Mouse (Mus musculus): Measurements from ENCODE around the gene Plin5. TPM values are rescaled to one million over a fixed set of nuclear protein-coding genes. Genes with fewer than 3 reads are reported as not detected.

Plin5 gene
- total and polyA plus RNA-seq, 2 experiments from 2014 or later = 4.3 to 4.8 TPM

GRCm38 (mm10) chr17:56136558-56136957 lies 19.2 kb upstream of the Plin5 start:
- no peak for DNase-seq (ENCODE audit: low spot score)
- ATAC-seq (ENCODE audit: low FRiP score) = no peak
- Histone ChIP-seq H3K4me2 (ENCODE audit: low read depth, low read length, poor library complexity, severe bottlenecking) (no peak overlapping the region), H3K9ac (replicated peaks; ENCODE audit: low read length, poor library complexity, severe bottlenecking) (no peak overlapping the region), H3K9me3 (ENCODE audit: low read length) (no peaks in the 10 kb centered on the region), H3K4me3 (ENCODE audit: low read depth, low read length) (no peak overlapping the region), H3K27ac (ENCODE audit: low read depth, low read length) (no peak overlapping the region), H3K4me1 (ENCODE audit: insufficient read depth, low read length) (peaks cover 10% of the 10 kb centered on the region), H3K27me3 (ENCODE audit: insufficient read depth, low read length) (no peaks in the 10 kb centered on the region), H3K36me3 (ENCODE audit: insufficient read depth, low read length) (0 out of 2 replicates have a peak, but pooled peaks cover 3% of the 10 kb centered on the region)
- WGBS = 79% methylated on average over 7 of the region's 7 CpGs
- no peak for TF ChIP-seq CTCF (IDR thresholded peaks at IDR 0.05)

- Histone ChIP-seq H3K9ac (replicated peaks; ENCODE audit: low read length, poor library complexity, severe bottlenecking) (no peak overlapping the region), H3K4me2 (ENCODE audit: low read depth, low read length, poor library complexity, severe bottlenecking) (peak overlapping the region; percentile 33), H3K27me3 (ENCODE audit: insufficient read depth, low read length) (no peaks in the 10 kb centered on the region), H3K9me3 (ENCODE audit: low read length) (no peaks in the 10 kb centered on the region), H3K27ac (ENCODE audit: low read depth, low read length) (no peak overlapping the region), H3K36me3 (ENCODE audit: insufficient read depth, low read length) (peaks cover 23% of the 10 kb centered on the region), H3K4me3 (ENCODE audit: low read depth, low read length) (no peak overlapping the region), H3K4me1 (ENCODE audit: insufficient read depth, low read length) (peaks cover 10% of the 10 kb centered on the region)
- 2% methylated on average over 27 of the region's 27 CpGs for WGBS
- ATAC-seq (ENCODE audit: low FRiP score) (no peak), DNase-seq (ENCODE audit: low spot score) (no peak)
- TF ChIP-seq CTCF (IDR thresholded peaks at IDR 0.05) = peak; percentile 73
Observed at GRCm38 (mm10) chr17:56134463-56134971, 17.1 kb upstream of the Plin5 start.

GRCm38 (mm10) chr17:56133457-56134363 lies 16.3 kb upstream of the Plin5 start:
- H3K27ac ChIP-seq (ENCODE audit: low read depth, low read length) = peak overlapping the region; percentile 47; the same call in 1 of the 2 replicates
- no peak overlapping the region for H3K4me3 ChIP-seq (ENCODE audit: low read depth, low read length)
- H3K4me2 ChIP-seq (ENCODE audit: low read depth, low read length, poor library complexity, severe bottlenecking) = peak overlapping the region; percentile 33
- no peaks in the 10 kb centered on the region for H3K27me3 ChIP-seq (ENCODE audit: insufficient read depth, low read length)
- H3K36me3 ChIP-seq (ENCODE audit: insufficient read depth, low read length) = peaks cover 30% of the 10 kb centered on the region
- no peak for TF ChIP-seq CTCF (IDR thresholded peaks at IDR 0.05)
- no peak for DNase-seq (ENCODE audit: low spot score)
- peaks cover 10% of the 10 kb centered on the region for H3K4me1 ChIP-seq (ENCODE audit: insufficient read depth, low read length)
- no peak for ATAC-seq (ENCODE audit: low FRiP score)
- WGBS = 24% methylated on average over 17 of the region's 21 CpGs
- H3K9ac ChIP-seq (replicated peaks; ENCODE audit: low read length, poor library complexity, severe bottlenecking) = no peak overlapping the region
- H3K9me3 ChIP-seq (ENCODE audit: low read length) = no peaks in the 10 kb centered on the region

- H3K27ac ChIP-seq (ENCODE audit: low read depth, low read length) = no peak overlapping the region
- DNase-seq (ENCODE audit: low spot score) = no peak
- no peak overlapping the region for H3K4me3 ChIP-seq (ENCODE audit: low read depth, low read length)
- H3K9ac ChIP-seq (replicated peaks; ENCODE audit: low read length, poor library complexity, severe bottlenecking) = no peak overlapping the region
- 0 out of 2 replicates have a peak, but pooled peaks cover 3% of the 10 kb centered on the region for H3K4me1 ChIP-seq (ENCODE audit: insufficient read depth, low read length)
- no peak for ATAC-seq (ENCODE audit: low FRiP score)
- H3K27me3 ChIP-seq (ENCODE audit: insufficient read depth, low read length) = no peaks in the 10 kb centered on the region
- peaks cover 39% of the 10 kb centered on the region for H3K36me3 ChIP-seq (ENCODE audit: insufficient read depth, low read length)
- WGBS = 5% methylated on average over 14 of the region's 14 CpGs
- peak; percentile 85 for TF ChIP-seq CTCF (IDR thresholded peaks at IDR 0.05)
- no peak overlapping the region for H3K4me2 ChIP-seq (ENCODE audit: low read depth, low read length, poor library complexity, severe bottlenecking)
- no peaks in the 10 kb centered on the region for H3K9me3 ChIP-seq (ENCODE audit: low read length)
Observed at GRCm38 (mm10) chr17:56132661-56133060, 15.3 kb upstream of the Plin5 start.

GRCm38 (mm10) chr17:56131814-56132213 lies 14.4 kb upstream of the Plin5 start:
- 0 out of 2 replicates have a peak, but pooled peaks have one; percentile 28 for ATAC-seq (ENCODE audit: low FRiP score)
- DNase-seq (ENCODE audit: low spot score) = peak; percentile 57
- no peak overlapping the region for H3K4me2 ChIP-seq (ENCODE audit: low read depth, low read length, poor library complexity, severe bottlenecking)
- no peaks in the 10 kb centered on the region for H3K27me3 ChIP-seq (ENCODE audit: insufficient read depth, low read length)
- WGBS = 46% methylated on average over 7 of the region's 7 CpGs
- H3K9me3 ChIP-seq (ENCODE audit: low read length) = no peaks in the 10 kb centered on the region
- H3K27ac ChIP-seq (ENCODE audit: low read depth, low read length) = no peak overlapping the region
- no peak overlapping the region for H3K4me3 ChIP-seq (ENCODE audit: low read depth, low read length)
- peaks cover 47% of the 10 kb centered on the region for H3K36me3 ChIP-seq (ENCODE audit: insufficient read depth, low read length)
- peak; percentile 77 for TF ChIP-seq CTCF (IDR thresholded peaks at IDR 0.05)
- no peak overlapping the region for H3K9ac ChIP-seq (replicated peaks; ENCODE audit: low read length, poor library complexity, severe bottlenecking)
- H3K4me1 ChIP-seq (ENCODE audit: insufficient read depth, low read length) = no peaks in the 10 kb centered on the region

GRCm38 (mm10) chr17:56131136-56131535 lies 13.7 kb upstream of the Plin5 start:
- no peaks in the 10 kb centered on the region for H3K9me3 ChIP-seq (ENCODE audit: low read length)
- no peaks in the 10 kb centered on the region for H3K27me3 ChIP-seq (ENCODE audit: insufficient read depth, low read length)
- no peak overlapping the region for H3K9ac ChIP-seq (replicated peaks; ENCODE audit: low read length, poor library complexity, severe bottlenecking)
- no peak overlapping the region for H3K4me2 ChIP-seq (ENCODE audit: low read depth, low read length, poor library complexity, severe bottlenecking)
- DNase-seq (ENCODE audit: low spot score) (no peak), ATAC-seq (ENCODE audit: low FRiP score) (no peak)
- H3K4me1 ChIP-seq (ENCODE audit: insufficient read depth, low read length) = no peaks in the 10 kb centered on the region
- peaks cover 51% of the 10 kb centered on the region for H3K36me3 ChIP-seq (ENCODE audit: insufficient read depth, low read length)
- no peak overlapping the region for H3K27ac ChIP-seq (ENCODE audit: low read depth, low read length)
- TF ChIP-seq CTCF (IDR thresholded peaks at IDR 0.05) = no peak
- H3K4me3 ChIP-seq (ENCODE audit: low read depth, low read length) = no peak overlapping the region
- WGBS = 95% methylated on average over 10 of the region's 10 CpGs
